Mouse (Mus musculus): Measurements from ENCODE around the gene Fer. TPM values are rescaled to one million over a fixed set of nuclear protein-coding genes. Genes with fewer than 3 reads are reported as not detected.

Gene Fer
- polyA plus RNA-seq, 1 experiment from 2014 or later: 18.6 TPM

- H3K4me1 ChIP-seq (ENCODE audit: insufficient read depth, low read depth, low read length): no peaks in the 10 kb centered on the region
- H3K4me2 ChIP-seq (replicated peaks; ENCODE audit: low read depth, low read length): no peak overlapping the region
- H3K36me3 ChIP-seq (ENCODE audit: insufficient read depth, low read length): no peaks in the 10 kb centered on the region
- DNase-seq (ENCODE audit: low spot score) (no peak), ATAC-seq (no peak)
- no peak overlapping the region for H3K4me3 ChIP-seq (ENCODE audit: low read depth, low read length)
- 74% methylated on average over 2 of the region's 2 CpGs for WGBS
- H3K9ac ChIP-seq (replicated peaks; ENCODE audit: low read depth): no peak overlapping the region
- no peaks in the 10 kb centered on the region for H3K9me3 ChIP-seq (ENCODE audit: low read length)
- no peak overlapping the region for H3K27ac ChIP-seq (ENCODE audit: low read length)
- no peaks in the 10 kb centered on the region for H3K27me3 ChIP-seq (replicated peaks; ENCODE audit: insufficient read depth, low read length)
- no peak for TF ChIP-seq EP300 (IDR thresholded peaks at IDR 0.05)
- TF ChIP-seq CTCF (IDR thresholded peaks at IDR 0.05): no peak
Measured at GRCm38 (mm10) chr17:64172474-64172873, 309.6 kb downstream of the Fer start.

GRCm38 (mm10) chr17:64180546-64180945 lies 317.7 kb downstream of the Fer start:
- Histone ChIP-seq H3K36me3 (ENCODE audit: insufficient read depth, low read length) (no peaks in the 10 kb centered on the region), H3K4me1 (ENCODE audit: insufficient read depth, low read depth, low read length) (no peaks in the 10 kb centered on the region), H3K4me3 (ENCODE audit: low read depth, low read length) (no peak overlapping the region), H3K27me3 (replicated peaks; ENCODE audit: insufficient read depth, low read length) (no peaks in the 10 kb centered on the region), H3K9me3 (ENCODE audit: low read length) (no peaks in the 10 kb centered on the region), H3K4me2 (replicated peaks; ENCODE audit: low read depth, low read length) (no peak overlapping the region), H3K27ac (ENCODE audit: low read length) (no peak overlapping the region), H3K9ac (replicated peaks; ENCODE audit: low read depth) (no peak overlapping the region)
- TF ChIP-seq EP300 (IDR thresholded peaks at IDR 0.05) (no peak), CTCF (IDR thresholded peaks at IDR 0.05) (no peak)
- WGBS: 66% methylated on average over 5 of the region's 5 CpGs
- ATAC-seq (no peak), DNase-seq (ENCODE audit: low spot score) (no peak)

- H3K4me3 ChIP-seq (ENCODE audit: low read depth, low read length): no peak overlapping the region
- no peaks in the 10 kb centered on the region for H3K27me3 ChIP-seq (replicated peaks; ENCODE audit: insufficient read depth, low read length)
- H3K9me3 ChIP-seq (ENCODE audit: low read length): no peaks in the 10 kb centered on the region
- DNase-seq (ENCODE audit: low spot score) (no peak), ATAC-seq (no peak)
- no peaks in the 10 kb centered on the region for H3K4me1 ChIP-seq (ENCODE audit: insufficient read depth, low read depth, low read length)
- 67% methylated on average over 3 of the region's 3 CpGs for WGBS
- H3K4me2 ChIP-seq (replicated peaks; ENCODE audit: low read depth, low read length): no peak overlapping the region
- TF ChIP-seq EP300 (IDR thresholded peaks at IDR 0.05) (no peak), CTCF (IDR thresholded peaks at IDR 0.05) (no peak)
- H3K27ac ChIP-seq (ENCODE audit: low read length): no peak overlapping the region
- H3K36me3 ChIP-seq (ENCODE audit: insufficient read depth, low read length): no peaks in the 10 kb centered on the region
- no peak overlapping the region for H3K9ac ChIP-seq (replicated peaks; ENCODE audit: low read depth)
Measured at GRCm38 (mm10) chr17:64181291-64181690, 318.4 kb downstream of the Fer start.

- no peak overlapping the region for H3K27ac ChIP-seq (ENCODE audit: low read length)
- H3K9me3 ChIP-seq (ENCODE audit: low read length): no peaks in the 10 kb centered on the region
- no peak for DNase-seq (ENCODE audit: low spot score)
- no peak for ATAC-seq
- 84% methylated on average over 3 of the region's 3 CpGs for WGBS
- no peak overlapping the region for H3K4me3 ChIP-seq (ENCODE audit: low read depth, low read length)
- TF ChIP-seq CTCF (IDR thresholded peaks at IDR 0.05) (no peak), EP300 (IDR thresholded peaks at IDR 0.05) (no peak)
- H3K9ac ChIP-seq (replicated peaks; ENCODE audit: low read depth): no peak overlapping the region
- no peaks in the 10 kb centered on the region for H3K36me3 ChIP-seq (ENCODE audit: insufficient read depth, low read length)
- no peaks in the 10 kb centered on the region for H3K4me1 ChIP-seq (ENCODE audit: insufficient read depth, low read depth, low read length)
- no peaks in the 10 kb centered on the region for H3K27me3 ChIP-seq (replicated peaks; ENCODE audit: insufficient read depth, low read length)
- no peak overlapping the region for H3K4me2 ChIP-seq (replicated peaks; ENCODE audit: low read depth, low read length)
Measured at GRCm38 (mm10) chr17:64182599-64182998, 319.7 kb downstream of the Fer start.

- Histone ChIP-seq H3K4me3 (ENCODE audit: low read depth, low read length) (no peak overlapping the region), H3K9ac (replicated peaks; ENCODE audit: low read depth) (no peak overlapping the region), H3K27me3 (replicated peaks; ENCODE audit: insufficient read depth, low read length) (no peaks in the 10 kb centered on the region), H3K27ac (ENCODE audit: low read length) (no peak overlapping the region), H3K9me3 (ENCODE audit: low read length) (no peaks in the 10 kb centered on the region), H3K4me2 (replicated peaks; ENCODE audit: low read depth, low read length) (no peak overlapping the region), H3K4me1 (ENCODE audit: insufficient read depth, low read depth, low read length) (no peaks in the 10 kb centered on the region), H3K36me3 (ENCODE audit: insufficient read depth, low read length) (no peaks in the 10 kb centered on the region)
- 55% methylated on average over 5 of the region's 5 CpGs for WGBS
- no peak for DNase-seq (ENCODE audit: low spot score)
- TF ChIP-seq CTCF (IDR thresholded peaks at IDR 0.05): no peak
- no peak for TF ChIP-seq EP300 (IDR thresholded peaks at IDR 0.05)
- ATAC-seq: no peak
Measured at GRCm38 (mm10) chr17:64183196-64183595, 320.3 kb downstream of the Fer start.

Other genes with a start within 250 kb of the Fer start
- 5.4 and 6.2 TPM in 2 replicates for gene A930002H24Rik, start 729 bp downstream of the Fer start, polyA plus RNA-seq (2015; fragmentation: Nextera tagmentation; extraction: Ambion mirVana)

Measured in lung, postnatal 0 days (tissue).